Mouse (Mus musculus) embryonic fibroblast, embryonic 13.5 days (primary cell): ENCODE data around the gene Rps10.

ENCODE experiments used
- CTCF ChIP-seq: IDR thresholded peaks from 2 replicates; pipeline ENCODE4 v1.5.1; 2011; ENCODE audit warnings: mild to moderate bottlenecking, control low read depth, low read length, moderate library complexity, borderline replicate concordance; ENCODE audit not compliant: insufficient read depth
- POLR2A ChIP-seq: IDR thresholded peaks from 2 replicates; pipeline ENCODE4 v1.6.1; 2011; ENCODE audit warnings: low read depth, mild to moderate bottlenecking, control low read depth, low read length, moderate library complexity

GRCm38 (mm10) chr17:27684886-27685549 lies 48.5 kb upstream of the Rps10 start:
- TF ChIP-seq CTCF = peak; percentile 73; the same call in 1 of the 2 replicates
- no peak for TF ChIP-seq POLR2A
